Mouse (Mus musculus) hindbrain, embryonic 15.5 days (tissue): ENCODE data around the gene Msantd4. TPM values are rescaled to one million over a fixed set of nuclear protein-coding genes. Genes with fewer than 3 reads are reported as not detected.
"Not testable (repeated sequence)": the region's sequence is repeated elsewhere in the genome, so short reads cannot be mapped to it uniquely, and the experiment has no call there.

ENCODE experiments used
- ATAC-seq: fragments of 200-750 bp; cut with Nextera tagmentation; 2 replicates; pipeline ENCODE4 v1.8.0; 2017; ENCODE audit warnings: low read depth, moderate number of reproducible peaks, moderate TSS enrichment; ENCODE audit not compliant: low FRiP score
- H3K27ac ChIP-seq: fragments of 300-500 bp; sonication (generic); replicated peaks from 2 replicates; pipeline ENCODE4 v1.5.1; 2015; ENCODE audit warnings: mild to moderate bottlenecking, inconsistent platforms
- H3K27me3 ChIP-seq: fragments of 300-500 bp; sonication (generic); 2 replicates; pipeline ENCODE4 v1.6.1; 2015; ENCODE audit warnings: control low read depth, inconsistent platforms
- H3K36me3 ChIP-seq: fragments of 300-500 bp; sonication (generic); 2 replicates; pipeline ENCODE4 v1.6.1; 2015; ENCODE audit warnings: control low read depth, inconsistent platforms
- H3K4me1 ChIP-seq: fragments of 300-500 bp; sonication (generic); replicated peaks from 2 replicates; pipeline ENCODE4 v1.6.1; 2015; ENCODE audit warnings: control low read depth, inconsistent platforms
- H3K4me2 ChIP-seq: fragments of 300-500 bp; sonication (generic); 2 replicates; pipeline ENCODE4 v1.6.1; 2015; ENCODE audit warnings: moderate library complexity, mild to moderate bottlenecking, inconsistent platforms
- H3K4me3 ChIP-seq: fragments of 300-500 bp; sonication (generic); 2 replicates; pipeline ENCODE4 v1.5.1; 2015; ENCODE audit warnings: mild to moderate bottlenecking, inconsistent platforms
- H3K9ac ChIP-seq: fragments of 300-500 bp; sonication (generic); 2 replicates; pipeline ENCODE4 v1.6.1; 2015; ENCODE audit warnings: inconsistent platforms
- H3K9me3 ChIP-seq: fragments of 300-500 bp; sonication (generic); 2 replicates; pipeline ENCODE4 v1.6.1; 2016; ENCODE audit warnings: control low read depth, inconsistent platforms
- WGBS: fragments of 180-500 bp; shearing (Covaris S2); methylation state at CpG from one replicate; pipeline ENCODE4 v1.1.7; 2015; 5-methylcytosine and 5-hydroxymethylcytosine counted together
- microRNA-seq: library from miRNA; unstranded; fragments of <30 nt; microRNA quantifications from one replicate; pipeline ENCODE4, GENCODE M21; 2016
- polyA plus RNA-seq: library from polyadenylated mRNA; unstranded; fragments of >200 nt; fragmentation: Nextera tagmentation; extraction: Ambion mirVana; gene quantifications from 2 replicates; pipeline ENCODE4 v1.2.1, GENCODE M21; 2015

The Msantd4 gene
- 43.1 and 48.6 TPM in 2 replicates for polyA plus RNA-seq

DNA sequence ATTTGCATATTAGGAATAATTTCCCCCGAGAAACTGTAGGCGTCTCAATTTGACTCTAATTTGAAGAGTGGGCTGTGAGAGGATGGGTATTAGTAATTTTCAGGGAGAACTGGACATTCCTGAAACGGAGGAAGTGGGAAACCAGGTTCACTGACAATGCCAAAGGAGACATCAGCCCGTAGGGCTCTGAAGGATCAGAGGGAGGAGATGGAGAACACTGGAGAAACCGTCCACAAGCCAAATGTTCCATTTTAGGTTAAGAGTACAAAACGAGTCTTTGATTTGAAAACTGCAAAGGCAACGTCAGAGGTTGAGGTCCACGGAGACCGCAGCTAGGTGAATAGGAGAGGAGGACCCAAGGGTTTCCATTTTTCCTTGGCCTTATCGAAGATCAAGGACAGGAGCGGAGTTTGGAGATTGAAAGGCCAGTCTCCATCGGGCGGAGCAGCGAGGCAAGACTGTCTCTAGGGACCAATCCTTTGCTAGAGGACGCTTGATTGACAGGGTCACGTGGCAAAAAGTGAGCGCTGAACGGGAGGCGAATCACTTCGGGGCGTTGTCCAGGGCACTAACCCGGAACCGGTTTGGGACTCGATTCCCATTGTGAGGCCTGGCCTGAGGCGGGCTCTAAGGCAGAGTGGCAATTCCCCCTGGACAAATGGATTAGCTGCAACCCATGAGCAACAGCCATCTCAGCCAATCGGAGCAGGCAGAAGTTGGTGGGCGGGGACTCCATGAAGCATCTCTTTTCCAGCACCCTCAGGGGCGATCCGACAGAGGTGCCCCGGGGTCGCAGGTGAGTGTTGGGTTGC is at the start of gene Msantd4:
Gene Msantd4, plus strand, starts transcription at position 735 of the 812 bp plus-strand sequence.
- Histone ChIP-seq H3K4me2 (peak within 1 kb of the TSS; percentile 57), H3K36me3 (no peaks in the 10 kb centered on the region), H3K27me3 (no peaks in the 10 kb centered on the region), H3K27ac (peak within 1 kb of the TSS; percentile 86), H3K4me3 (peak within 1 kb of the TSS; percentile 91), H3K9ac (peak within 1 kb of the TSS; percentile 51), H3K9me3 (no peaks in the 10 kb centered on the region), H3K4me1 (peaks cover 33% of the 10 kb centered on the region)
- WGBS, result under 1% methylated on average over 31 of the region's 31 CpGs
- peak; percentile 100 for ATAC-seq

DNA sequence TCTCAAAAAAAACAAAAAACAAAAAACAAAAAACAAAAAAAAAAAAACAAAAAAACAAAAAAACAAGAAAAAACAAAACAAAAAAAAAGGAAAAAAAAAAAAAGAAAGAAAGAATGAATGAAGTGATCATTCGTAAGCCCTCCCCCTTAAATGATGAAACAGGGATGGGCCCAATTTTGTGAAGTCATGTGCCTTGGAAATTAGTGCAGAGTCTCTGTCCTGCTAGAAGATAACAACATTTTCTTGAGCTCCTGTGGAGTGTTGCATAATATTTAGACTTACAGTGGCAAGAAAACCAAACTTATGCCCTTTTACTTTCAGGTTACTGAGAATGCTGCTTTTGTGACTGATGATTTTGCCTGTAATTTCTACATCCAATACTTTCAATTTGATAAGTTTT is 23.2 kb upstream of the Msantd4 start:
- Histone ChIP-seq H3K36me3 (no peaks in the 10 kb centered on the region), H3K4me2 (no peak overlapping the region), H3K27me3 (no peaks in the 10 kb centered on the region), H3K4me3 (no peak overlapping the region), H3K9ac (no peak overlapping the region), H3K4me1 (no peaks in the 10 kb centered on the region), H3K9me3 (no peaks in the 10 kb centered on the region), H3K27ac (no peak overlapping the region)
- ATAC-seq, result no peak
- WGBS, result 97% methylated on average over 1 of the region's 1 CpGs

DNA sequence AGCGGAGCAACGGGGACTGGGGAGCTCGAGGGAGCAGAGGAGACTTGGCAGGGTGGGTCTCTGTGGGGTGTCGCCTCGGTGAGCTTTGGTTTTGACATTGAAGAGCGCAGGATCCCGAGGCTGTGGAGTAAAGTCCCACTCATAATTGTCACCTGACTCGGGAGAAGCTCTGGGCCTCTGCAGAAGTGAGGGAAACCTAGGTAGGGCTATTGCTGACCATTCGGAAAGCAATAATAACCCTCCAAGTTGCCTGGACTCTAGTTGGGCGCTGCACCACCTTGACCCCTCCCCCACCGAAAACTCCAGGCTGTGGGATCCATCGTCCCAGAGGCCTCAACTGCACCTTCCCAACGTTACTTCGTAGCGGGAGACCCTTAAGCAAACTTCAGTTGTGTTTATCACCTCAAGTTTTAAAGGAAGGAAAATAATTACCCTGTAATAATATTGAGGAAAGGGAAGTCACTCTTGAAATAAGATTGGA is 318 bp downstream of the Msantd4 start:
- 0% methylated on average over 15 of the region's 15 CpGs for WGBS
- H3K9ac ChIP-seq, result peak overlapping the region; percentile 51
- H3K4me1 ChIP-seq, result peaks cover 34% of the 10 kb centered on the region
- peak overlapping the region; percentile 57 for H3K4me2 ChIP-seq
- H3K36me3 ChIP-seq, result no peaks in the 10 kb centered on the region
- H3K27me3 ChIP-seq, result no peaks in the 10 kb centered on the region
- no peaks in the 10 kb centered on the region for H3K9me3 ChIP-seq
- H3K27ac ChIP-seq, result peak overlapping the region; percentile 86
- peak overlapping the region; percentile 91 for H3K4me3 ChIP-seq
- ATAC-seq, result no peak; the same call in 1 of the 2 replicates

DNA sequence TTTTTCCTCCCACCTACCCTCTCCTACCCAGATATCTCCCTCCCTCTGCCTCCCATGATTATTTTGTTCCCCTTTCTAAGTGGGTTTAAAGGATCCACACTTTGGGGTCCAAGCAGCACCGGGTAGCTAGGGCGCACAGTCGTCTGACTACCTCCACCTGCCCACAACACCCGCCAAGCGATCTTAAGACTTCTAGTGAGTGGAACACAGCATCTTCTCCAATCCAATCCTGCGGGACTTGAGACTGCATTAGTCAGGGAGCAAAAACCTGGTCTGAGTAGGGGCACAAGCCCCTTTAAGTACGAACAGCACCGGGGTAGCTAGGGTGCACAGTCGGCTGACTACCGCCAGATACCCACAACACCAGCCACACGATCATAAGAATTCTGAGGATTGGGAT is 24.4 kb downstream of the Msantd4 start:
- not testable (repeated sequence) for H3K36me3 ChIP-seq, H3K27ac ChIP-seq, H3K4me2 ChIP-seq, H3K27me3 ChIP-seq, H3K4me3 ChIP-seq, H3K9me3 ChIP-seq, H3K4me1 ChIP-seq, ATAC-seq, H3K9ac ChIP-seq
- 95% methylated on average over 11 of the region's 11 CpGs for WGBS

Small RNAs within 50 kb of the gene (microRNA-seq; reads per million reads assigned to microRNA genes)
- gene Gm23992, result not detected

Other genes with a start within 250 kb of the Msantd4 start
- gene Aasdhppt, start 67.1 kb upstream of the Msantd4 start, polyA plus RNA-seq, result 30.1 and 30.7 TPM in 2 replicates
- 11.4 and 12.7 TPM in 2 replicates for gene Kbtbd3, start 66.7 kb upstream of the Msantd4 start, polyA plus RNA-seq